Mouse (Mus musculus): ENCODE results near the gene Tob2.

DNA sequence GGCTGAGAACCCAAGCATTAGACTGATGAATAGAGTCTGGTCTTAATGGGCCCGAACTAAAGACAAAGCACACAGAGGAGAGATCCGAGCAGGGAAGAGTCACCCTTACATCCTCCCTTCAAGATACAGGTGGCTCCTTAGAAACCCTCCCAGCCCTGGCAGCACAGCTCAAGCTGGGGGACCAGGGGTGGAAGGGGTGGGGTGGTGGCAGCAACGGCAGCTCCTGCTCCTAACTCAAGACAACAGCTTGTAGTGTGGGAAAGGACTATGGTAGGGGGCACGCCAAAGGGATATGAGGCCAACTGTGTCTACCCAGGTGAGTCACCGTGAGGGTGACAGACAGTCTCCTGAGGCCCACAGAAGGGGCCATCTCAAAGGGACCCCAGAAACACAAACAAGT lies 10.7 kb downstream of the Tob2 start:
- TF ChIP-seq CTCF (IDR thresholded peaks at IDR 0.05; ENCODE audit: extremely low read depth, insufficient read depth, low read length): no peak
- no peak for TF ChIP-seq POLR2A (IDR thresholded peaks at IDR 0.05; ENCODE audit: extremely low read depth, insufficient read depth, low read length)
